Mouse (Mus musculus): ENCODE data around the gene Tekt3.

GRCm38 (mm10) chr11:63018083-63018622, 43.3 kb upstream of the Tekt3 start:
- TF ChIP-seq CTCF (IDR thresholded peaks at IDR 0.05; ENCODE audit: borderline replicate concordance, control insufficient read depth, extremely low read depth, insufficient read depth, low read length, poor library complexity) (no peak), POLR2A (IDR thresholded peaks at IDR 0.05; ENCODE audit: control insufficient read depth, extremely low read depth, insufficient read depth, low read length, poor library complexity) (no peak)

All from thymus, adult 2 months (tissue).